Mouse (Mus musculus): ENCODE measurements at regions not wholly inside any gene's neighbourhood (a gene's known extent, or its start where the extent isn't known, plus 50 kb on each side); places are given as distances from the start of the nearest gene placed in this dataset.
A peak's percentile ranks its signal among the peaks of the same experiment; 100 is the strongest.

- H3K27ac ChIP-seq: no peak overlapping the region
- no peaks in the 10 kb centered on the region for H3K9me3 ChIP-seq (replicated peaks)
- H3K4me1 ChIP-seq: no peaks in the 10 kb centered on the region
- H3K27me3 ChIP-seq: no peaks in the 10 kb centered on the region
- 27% methylated on average over 6 of the region's 6 CpGs for WGBS
- H3K36me3 ChIP-seq (ENCODE audit: poor library complexity, severe bottlenecking): no peaks in the 10 kb centered on the region
- H3K9ac ChIP-seq: no peak overlapping the region
- H3K4me2 ChIP-seq: no peak overlapping the region
- H3K4me3 ChIP-seq: no peak overlapping the region
- ATAC-seq: no peak
These were observed 1126.1 kb downstream of the Pcdh9 start for GRCm38 (mm10) chr14:92764354-92764753.

- H3K4me3 ChIP-seq: no peak overlapping the region
- H3K9me3 ChIP-seq (replicated peaks): no peaks in the 10 kb centered on the region
- H3K27ac ChIP-seq: no peak overlapping the region
- no peak overlapping the region for H3K9ac ChIP-seq
- no peaks in the 10 kb centered on the region for H3K4me1 ChIP-seq
- ATAC-seq: no peak
- no peaks in the 10 kb centered on the region for H3K36me3 ChIP-seq (ENCODE audit: poor library complexity, severe bottlenecking)
- H3K27me3 ChIP-seq: no peaks in the 10 kb centered on the region
- WGBS: 78% methylated on average over 9 of the region's 9 CpGs
- no peak overlapping the region for H3K4me2 ChIP-seq
These were observed 1135.8 kb downstream of the Pcdh9 start for GRCm38 (mm10) chr14:92754676-92755075.

- Histone ChIP-seq H3K4me1 (no peaks in the 10 kb centered on the region), H3K4me2 (no peak overlapping the region), H3K36me3 (ENCODE audit: poor library complexity, severe bottlenecking) (no peaks in the 10 kb centered on the region), H3K9ac (no peak overlapping the region), H3K9me3 (replicated peaks) (no peaks in the 10 kb centered on the region), H3K27me3 (no peaks in the 10 kb centered on the region), H3K4me3 (no peak overlapping the region), H3K27ac (no peak overlapping the region)
- no peak for ATAC-seq
- 67% methylated on average over 2 of the region's 2 CpGs for WGBS
These were observed 1172.8 kb downstream of the Pcdh9 start for GRCm38 (mm10) chr14:92717666-92718065.

- no peak overlapping the region for H3K4me2 ChIP-seq
- H3K27ac ChIP-seq: no peak overlapping the region
- H3K27me3 ChIP-seq: no peaks in the 10 kb centered on the region
- H3K4me3 ChIP-seq: no peak overlapping the region
- H3K36me3 ChIP-seq (ENCODE audit: poor library complexity, severe bottlenecking): no peaks in the 10 kb centered on the region
- H3K9ac ChIP-seq: no peak overlapping the region
- no peaks in the 10 kb centered on the region for H3K4me1 ChIP-seq
- WGBS: 36% methylated on average over 1 of the region's 1 CpGs
- H3K9me3 ChIP-seq (replicated peaks): no peaks in the 10 kb centered on the region
- ATAC-seq: no peak
These were observed 1202.3 kb downstream of the Pcdh9 start for GRCm38 (mm10) chr14:92688151-92688550.

GRCm38 (mm10) chr14:92687106-92687505 lies 1203.4 kb downstream of the Pcdh9 start:
- 53% methylated on average over 1 of the region's 1 CpGs for WGBS
- no peaks in the 10 kb centered on the region for H3K36me3 ChIP-seq (ENCODE audit: poor library complexity, severe bottlenecking)
- no peaks in the 10 kb centered on the region for H3K4me1 ChIP-seq
- H3K9ac ChIP-seq: no peak overlapping the region
- ATAC-seq: no peak
- H3K9me3 ChIP-seq (replicated peaks): no peaks in the 10 kb centered on the region
- H3K4me2 ChIP-seq: no peak overlapping the region
- H3K4me3 ChIP-seq: no peak overlapping the region
- H3K27ac ChIP-seq: no peak overlapping the region
- H3K27me3 ChIP-seq: no peaks in the 10 kb centered on the region

- Histone ChIP-seq H3K4me3 (no peak overlapping the region), H3K27me3 (no peaks in the 10 kb centered on the region), H3K27ac (no peak overlapping the region), H3K9ac (no peak overlapping the region), H3K9me3 (replicated peaks) (no peaks in the 10 kb centered on the region), H3K4me2 (no peak overlapping the region), H3K36me3 (ENCODE audit: poor library complexity, severe bottlenecking) (no peaks in the 10 kb centered on the region), H3K4me1 (peaks cover 8% of the 10 kb centered on the region)
- peak; percentile 33; the same call in 1 of the 2 replicates for ATAC-seq
- WGBS: 12% methylated on average over 4 of the region's 4 CpGs
These were observed 1211.5 kb downstream of the Pcdh9 start for GRCm38 (mm10) chr14:92678845-92679499.

GRCm38 (mm10) chr14:92674146-92674545 lies 1216.3 kb downstream of the Pcdh9 start:
- Histone ChIP-seq H3K4me1 (peaks cover 6% of the 10 kb centered on the region), H3K27ac (no peak overlapping the region), H3K4me3 (no peak overlapping the region), H3K9ac (no peak overlapping the region), H3K36me3 (ENCODE audit: poor library complexity, severe bottlenecking) (no peaks in the 10 kb centered on the region), H3K4me2 (no peak overlapping the region), H3K27me3 (no peaks in the 10 kb centered on the region), H3K9me3 (replicated peaks) (no peaks in the 10 kb centered on the region)
- 91% methylated on average over 3 of the region's 3 CpGs for WGBS
- no peak for ATAC-seq
